Comparison of ENCODE assay signal across 24 mouse cellular contexts in genomic region chr1:35931056-35931455, GRCm38 (mm10).
A peak's percentile ranks its signal among the peaks of the same experiment; 100 is the strongest.
DNase-seq lines count a peak whose midpoint lies in the region; ATAC-seq and TF ChIP-seq lines count a peak whose summit lies in the region.
"Had no signal": no experiment of that assay in that cellular context is flagged by ENCODE, and none has a peak within 500 bp of the region (broad histone marks: within the 10 kb centered on the region; RNA-seq: fewer than 3 reads in every experiment).

No protein-coding gene starts in this region.

- no peak overlapping the region for H3K27ac ChIP-seq in heart, embryonic 11.5 days (ENCODE audit: low read depth, low read length)
- H3K27ac ChIP-seq in liver, postnatal 0 days (ENCODE audit: low read depth): no peak overlapping the region
- H3K27ac ChIP-seq in liver, embryonic 11.5 days (ENCODE audit: low read depth, low read length): no peak overlapping the region
- no peak overlapping the region for H3K27ac ChIP-seq in intestine, embryonic 15.5 days
- peak overlapping the region; percentile 54; the same call in 1 of the 2 replicates for H3K27ac ChIP-seq in stomach, embryonic 15.5 days
- H3K27ac ChIP-seq: embryonic facial prominence, embryonic 15.5 days; forebrain, embryonic 10.5 days; hindbrain, embryonic 12.5 days; lung, embryonic 15.5 days; midbrain, embryonic 15.5 days had no signal

- whole genome bisulfite sequencing in heart, embryonic 11.5 days (ENCODE audit: insufficient replicate concordance): 80% methylated on average over 7 of the region's 7 CpGs
- WGBS in liver, postnatal 0 days (ENCODE audit: insufficient replicate concordance): 54% methylated on average over 7 of the region's 7 CpGs
- 79% methylated on average over 7 of the region's 7 CpGs for WGBS in liver, embryonic 11.5 days
- WGBS in intestine, embryonic 15.5 days: 54% methylated on average over 7 of the region's 7 CpGs
- WGBS in stomach, embryonic 15.5 days: 48% methylated on average over 7 of the region's 7 CpGs

- H3K4me1 ChIP-seq in heart, embryonic 11.5 days (ENCODE audit: control insufficient read depth, insufficient read depth, low read length): peaks cover 21% of the 10 kb centered on the region
- peaks cover 10% of the 10 kb centered on the region for H3K4me1 ChIP-seq in liver, postnatal 0 days (ENCODE audit: insufficient read depth)
- peaks cover 17% of the 10 kb centered on the region for H3K4me1 ChIP-seq in liver, embryonic 11.5 days (replicated peaks; ENCODE audit: control insufficient read depth, insufficient read depth, low read length)
- peaks cover 16% of the 10 kb centered on the region for H3K4me1 ChIP-seq in intestine, embryonic 15.5 days (replicated peaks)
- H3K4me1 ChIP-seq in stomach, embryonic 15.5 days: peaks cover 16% of the 10 kb centered on the region
- H3K4me1 ChIP-seq: midbrain, embryonic 15.5 days had no signal

- H3K9ac ChIP-seq in heart, embryonic 11.5 days (ENCODE audit: low read depth, low read length): no peak overlapping the region
- no peak overlapping the region for H3K9ac ChIP-seq in liver, postnatal 0 days (replicated peaks)
- no peak overlapping the region for H3K9ac ChIP-seq in liver, embryonic 11.5 days (ENCODE audit: low read depth, low read length)
- H3K9ac ChIP-seq in intestine, embryonic 15.5 days: no peak overlapping the region
- no peak overlapping the region for H3K9ac ChIP-seq in stomach, embryonic 15.5 days
- H3K9ac ChIP-seq: embryonic facial prominence, embryonic 15.5 days; forebrain, postnatal 0 days; hindbrain, embryonic 12.5 days; lung, embryonic 15.5 days; midbrain, embryonic 15.5 days had no signal

- TF ChIP-seq CTCF in liver, postnatal 0 days (IDR thresholded peaks at IDR 0.05; ENCODE audit: low read depth): no peak

- no peak overlapping the region for H3K4me3 ChIP-seq in heart, embryonic 11.5 days (ENCODE audit: low read depth, low read length)
- H3K4me3 ChIP-seq in liver, postnatal 0 days (ENCODE audit: low read depth, low read length): no peak overlapping the region
- H3K4me3 ChIP-seq in liver, embryonic 11.5 days (ENCODE audit: low read depth, low read length): no peak overlapping the region
- no peak overlapping the region for H3K4me3 ChIP-seq in intestine, embryonic 15.5 days (replicated peaks)
- no peak overlapping the region for H3K4me3 ChIP-seq in stomach, embryonic 15.5 days (replicated peaks)
- H3K4me3 ChIP-seq: embryonic facial prominence, embryonic 15.5 days; forebrain, embryonic 10.5 days; heart, embryonic 10.5 days; hindbrain, embryonic 12.5 days; lung, embryonic 15.5 days; midbrain, embryonic 15.5 days; myocyte had no signal

- peak; percentile 73 for DNase-seq in heart, adult 11 months
- peak; percentile 32 for DNase-seq in liver, postnatal 0 days
- no peak for DNase-seq in liver, embryonic 11.5 days (ENCODE audit: low spot score)
- DNase-seq in embryo, embryonic 10 days (ENCODE audit: low spot score): no peak
- DNase-seq: adrenal gland, postnatal 25 days; forebrain, postnatal 0 days; gastrocnemius, postnatal 36 days; heart, postnatal 10 days; left cerebral cortex, postnatal 4 days; liver; right cerebral cortex, postnatal 14 days; thymus, postnatal 25 days had no signal

- no peak for TF ChIP-seq EP300 in liver, postnatal 0 days (IDR thresholded peaks at IDR 0.05; ENCODE audit: low read depth)

- no peak overlapping the region for H3K4me2 ChIP-seq in heart, embryonic 11.5 days
- no peak overlapping the region for H3K4me2 ChIP-seq in liver, postnatal 0 days (ENCODE audit: low read depth, low read length)
- no peak overlapping the region for H3K4me2 ChIP-seq in liver, embryonic 11.5 days
- H3K4me2 ChIP-seq in intestine, embryonic 15.5 days (replicated peaks): no peak overlapping the region
- no peak overlapping the region for H3K4me2 ChIP-seq in stomach, embryonic 15.5 days
- H3K4me2 ChIP-seq: embryonic facial prominence, embryonic 15.5 days; hindbrain, embryonic 12.5 days; lung, embryonic 15.5 days; midbrain, embryonic 15.5 days had no signal

- no peaks in the 10 kb centered on the region for H3K36me3 ChIP-seq in heart, embryonic 11.5 days (ENCODE audit: control insufficient read depth, insufficient read depth, low read length)
- H3K36me3 ChIP-seq in liver, postnatal 0 days (replicated peaks; ENCODE audit: insufficient read depth, low read length): no peaks in the 10 kb centered on the region
- no peaks in the 10 kb centered on the region for H3K36me3 ChIP-seq in liver, embryonic 11.5 days (ENCODE audit: control insufficient read depth, insufficient read depth, low read length)
- H3K36me3 ChIP-seq in intestine, embryonic 15.5 days: no peaks in the 10 kb centered on the region
- H3K36me3 ChIP-seq in stomach, embryonic 15.5 days: no peaks in the 10 kb centered on the region
- H3K36me3 ChIP-seq: embryonic facial prominence, embryonic 15.5 days; forebrain, embryonic 10.5 days; heart, embryonic 10.5 days; hindbrain, embryonic 12.5 days; lung, embryonic 15.5 days; midbrain, embryonic 15.5 days had no signal

- no peaks in the 10 kb centered on the region for H3K9me3 ChIP-seq in heart, embryonic 11.5 days (replicated peaks; ENCODE audit: control insufficient read depth, low read length)
- no peaks in the 10 kb centered on the region for H3K9me3 ChIP-seq in liver, postnatal 0 days (ENCODE audit: low read length)
- no peaks in the 10 kb centered on the region for H3K9me3 ChIP-seq in liver, embryonic 11.5 days (ENCODE audit: control insufficient read depth, low read length)
- H3K9me3 ChIP-seq in intestine, embryonic 15.5 days: no peaks in the 10 kb centered on the region
- H3K9me3 ChIP-seq in stomach, embryonic 15.5 days: no peaks in the 10 kb centered on the region
- H3K9me3 ChIP-seq: embryonic facial prominence, embryonic 15.5 days; forebrain, embryonic 10.5 days; heart, embryonic 10.5 days; hindbrain, embryonic 12.5 days; lung, embryonic 15.5 days; midbrain, embryonic 15.5 days had no signal

- ATAC-seq in heart, embryonic 11.5 days (replicated peaks; ENCODE audit: insufficient number of reproducible peaks, low FRiP score, low TSS enrichment): no peak
- ATAC-seq in liver, postnatal 0 days: no peak
- ATAC-seq in liver, embryonic 11.5 days (replicated peaks; ENCODE audit: low FRiP score): no peak
- peak; percentile 84 for ATAC-seq in intestine, embryonic 15.5 days
- peak; percentile 57; the same call in 1 of the 2 replicates for ATAC-seq in stomach, embryonic 15.5 days (ENCODE audit: insufficient read depth, low FRiP score, low read depth)
- no peak for ATAC-seq in inflammation-experienced regulatory T-cells, adult 6 months
- ATAC-seq: CD4-positive, CD25-positive, alpha-beta regulatory T cell, adult 4 months; forebrain, postnatal 0 days; midbrain, embryonic 15.5 days had no signal

- no peaks in the 10 kb centered on the region for H3K27me3 ChIP-seq in heart, embryonic 11.5 days (ENCODE audit: control insufficient read depth, insufficient read depth, low read length)
- no peaks in the 10 kb centered on the region for H3K27me3 ChIP-seq in liver, postnatal 0 days (ENCODE audit: insufficient read depth, low read length)
- no peaks in the 10 kb centered on the region for H3K27me3 ChIP-seq in liver, embryonic 11.5 days (replicated peaks; ENCODE audit: control insufficient read depth, insufficient read depth, low read length)
- no peaks in the 10 kb centered on the region for H3K27me3 ChIP-seq in intestine, embryonic 15.5 days (replicated peaks)
- H3K27me3 ChIP-seq in stomach, embryonic 15.5 days (replicated peaks): no peaks in the 10 kb centered on the region
- H3K27me3 ChIP-seq: embryonic facial prominence, embryonic 15.5 days; hindbrain, embryonic 12.5 days; lung, embryonic 15.5 days; midbrain, embryonic 15.5 days had no signal

Comparison
In these comparisons a context has a peak if more than half of its experiments do, and no peak if none do; other contexts are left out.
1. DNase-seq: peak in heart, adult 11 months (single experiment) and liver, postnatal 0 days (single experiment); none in liver, embryonic 11.5 days (single experiment) and embryo, embryonic 10 days (single experiment).
2. ATAC-seq: peak in intestine, embryonic 15.5 days (single experiment) and stomach, embryonic 15.5 days (single experiment); none in heart, embryonic 11.5 days (single experiment), liver, postnatal 0 days (single experiment), liver, embryonic 11.5 days (single experiment) and inflammation-experienced regulatory T-cells, adult 6 months (single experiment).